Mouse (Mus musculus): ENCODE data around the gene Zbtb17. TPM values are rescaled to one million over a fixed set of nuclear protein-coding genes. Genes with fewer than 3 reads are reported as not detected.

The Zbtb17 gene
- total RNA-seq, 1 experiment: 30.1 TPM

DNA sequence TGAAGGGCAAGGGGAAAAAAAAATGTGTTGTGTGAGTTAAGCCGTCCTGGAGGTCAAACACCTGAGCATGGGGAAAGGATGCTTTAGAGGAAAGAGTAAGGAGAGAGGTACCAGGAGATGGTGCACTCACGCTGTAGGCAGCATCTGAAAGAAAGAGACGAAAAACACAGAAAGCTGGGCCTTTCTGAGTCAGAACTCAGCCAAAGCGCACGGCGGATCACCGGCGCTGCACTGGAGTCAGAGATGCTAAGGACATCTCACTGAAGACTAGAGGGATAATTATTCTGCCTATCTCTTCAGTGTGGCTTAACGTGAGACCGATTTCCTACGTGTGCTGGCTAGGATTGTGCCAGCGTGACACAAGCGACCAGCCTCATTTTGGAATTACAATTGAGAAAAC lies 16.5 kb upstream of the Zbtb17 start:
- Histone ChIP-seq H3K36me3 (ENCODE audit: control insufficient read depth, insufficient read depth, low read length, poor library complexity, severe bottlenecking) (no peaks in the 10 kb centered on the region), H3K4me1 (ENCODE audit: control insufficient read depth in 2 of 2, insufficient read depth in 2 of 2, low read length in 2 of 2, poor library complexity in 1 of 2) (peaks cover 0 to 11% of the 10 kb centered on the region in 2 experiments; a peak in 1 of 4 replicates), H3K9me3 (ENCODE audit: control insufficient read depth, insufficient read depth, low read depth, low read length) (no peaks in the 10 kb centered on the region), H3K9ac (ENCODE audit: insufficient read depth, low read depth, low read length, poor library complexity, severe bottlenecking) (no peak overlapping the region), H3K4me3 (ENCODE audit: insufficient read depth in 1 of 2, low read depth in 1 of 2, low read length in 2 of 2, poor library complexity in 1 of 2, severe bottlenecking in 1 of 2) (no peak overlapping the region), H3K27ac (ENCODE audit: insufficient read depth, low read depth, low read length, poor library complexity, severe bottlenecking) (no peak overlapping the region)
- DNase-seq (ENCODE audit: low read depth, low spot score): no peak
- in situ Hi-C loops (cut with MboI; ENCODE audit: low sequenced_read_pairs in 2 of 2, unreplicated experiment in 2 of 2): no loop called here
- TF ChIP-seq MAFK (IDR thresholded peaks at IDR 0.05; ENCODE audit: insufficient read depth, low read depth, low read length) (no peak), ZNF384 (IDR thresholded peaks at IDR 0.05; ENCODE audit: low read depth, low read length) (no peak), HCFC1 (IDR thresholded peaks at IDR 0.05; ENCODE audit: borderline replicate concordance, insufficient read depth, low read length) (no peak), ZC3H11A (IDR thresholded peaks at IDR 0.05; ENCODE audit: borderline replicate concordance, low read depth, low read length) (no peak), CHD2 (IDR thresholded peaks at IDR 0.05; ENCODE audit: low read depth, low read length) (no peak)

DNA sequence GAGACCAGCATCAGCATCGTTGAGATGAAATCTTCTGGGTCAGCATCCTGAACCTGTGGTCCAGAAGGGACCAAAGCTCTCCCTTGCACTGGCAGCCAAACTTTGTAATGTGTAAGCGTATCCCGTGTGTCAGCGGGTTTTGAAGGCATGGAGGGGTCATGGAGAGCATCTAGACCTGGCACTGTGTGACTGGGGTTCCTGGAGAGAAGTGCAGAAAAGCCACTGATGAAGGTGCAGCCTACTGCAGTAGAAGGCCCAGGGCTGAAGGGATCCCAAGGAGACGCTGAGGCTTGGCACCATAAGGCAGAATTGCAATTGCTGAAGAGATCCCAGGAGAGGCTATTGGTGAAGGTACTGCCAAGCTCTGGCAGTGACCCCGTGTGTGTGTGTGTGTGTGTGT lies 15.1 kb upstream of the Zbtb17 start:
- Histone ChIP-seq H3K4me3 (ENCODE audit: insufficient read depth in 1 of 2, low read depth in 1 of 2, low read length in 2 of 2, poor library complexity in 1 of 2, severe bottlenecking in 1 of 2) (no peak overlapping the region), H3K9ac (ENCODE audit: insufficient read depth, low read depth, low read length, poor library complexity, severe bottlenecking) (no peak overlapping the region), H3K9me3 (ENCODE audit: control insufficient read depth, insufficient read depth, low read depth, low read length) (no peaks in the 10 kb centered on the region), H3K36me3 (ENCODE audit: control insufficient read depth, insufficient read depth, low read length, poor library complexity, severe bottlenecking) (no peaks in the 10 kb centered on the region), H3K4me1 (ENCODE audit: control insufficient read depth in 2 of 2, insufficient read depth in 2 of 2, low read length in 2 of 2, poor library complexity in 1 of 2) (peaks cover 0 to 11% of the 10 kb centered on the region in 2 experiments; a peak in 1 of 4 replicates), H3K27ac (ENCODE audit: insufficient read depth, low read depth, low read length, poor library complexity, severe bottlenecking) (no peak overlapping the region)
- DNase-seq (ENCODE audit: low read depth, low spot score): no peak
- no peak for TF ChIP-seq CHD2 (IDR thresholded peaks at IDR 0.05; ENCODE audit: low read depth, low read length)
- no peak for TF ChIP-seq HCFC1 (IDR thresholded peaks at IDR 0.05; ENCODE audit: borderline replicate concordance, insufficient read depth, low read length)
- no peak for TF ChIP-seq ZNF384 (IDR thresholded peaks at IDR 0.05; ENCODE audit: low read depth, low read length)
- TF ChIP-seq ZC3H11A (IDR thresholded peaks at IDR 0.05; ENCODE audit: borderline replicate concordance, low read depth, low read length): no peak
- TF ChIP-seq MAFK (IDR thresholded peaks at IDR 0.05; ENCODE audit: insufficient read depth, low read depth, low read length): no peak
- in situ Hi-C loops (cut with MboI; ENCODE audit: low sequenced_read_pairs in 2 of 2, unreplicated experiment in 2 of 2): no loop called here

DNA sequence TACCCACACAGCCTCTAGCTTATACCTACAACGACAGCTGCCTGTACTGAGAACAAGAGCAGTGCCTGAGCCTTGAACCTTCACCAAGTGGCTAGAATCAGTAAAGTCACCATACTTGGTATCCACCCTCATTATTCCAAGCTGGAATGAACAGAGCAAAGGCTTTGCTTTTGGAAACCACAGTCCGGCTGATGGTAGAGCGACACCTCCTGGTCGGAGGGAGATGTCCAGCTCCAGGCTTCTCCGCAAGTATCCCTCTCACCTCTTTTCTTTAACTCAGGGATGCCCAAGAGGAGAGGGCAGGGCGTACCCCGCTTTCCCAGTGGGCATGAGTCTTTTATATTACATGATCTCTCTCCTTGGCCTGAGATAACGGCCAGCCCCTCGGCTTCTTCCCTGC lies 14.6 kb upstream of the Zbtb17 start:
- DNase-seq (ENCODE audit: low read depth, low spot score): peak; percentile 63
- in situ Hi-C loops (cut with MboI; ENCODE audit: low sequenced_read_pairs in 2 of 2, unreplicated experiment in 2 of 2): no loop called here
- Histone ChIP-seq H3K36me3 (ENCODE audit: control insufficient read depth, insufficient read depth, low read length, poor library complexity, severe bottlenecking) (no peaks in the 10 kb centered on the region), H3K9me3 (ENCODE audit: control insufficient read depth, insufficient read depth, low read depth, low read length) (no peaks in the 10 kb centered on the region), H3K4me3 (ENCODE audit: insufficient read depth in 1 of 2, low read depth in 1 of 2, low read length in 2 of 2, poor library complexity in 1 of 2, severe bottlenecking in 1 of 2) (no peak overlapping the region), H3K4me1 (ENCODE audit: control insufficient read depth in 2 of 2, insufficient read depth in 2 of 2, low read length in 2 of 2, poor library complexity in 1 of 2) (peaks cover 0 to 11% of the 10 kb centered on the region in 2 experiments; a peak in 1 of 4 replicates), H3K9ac (ENCODE audit: insufficient read depth, low read depth, low read length, poor library complexity, severe bottlenecking) (no peak overlapping the region), H3K27ac (ENCODE audit: insufficient read depth, low read depth, low read length, poor library complexity, severe bottlenecking) (no peak overlapping the region)
- no peak for TF ChIP-seq ZC3H11A (IDR thresholded peaks at IDR 0.05; ENCODE audit: borderline replicate concordance, low read depth, low read length)
- TF ChIP-seq CHD2 (IDR thresholded peaks at IDR 0.05; ENCODE audit: low read depth, low read length): no peak
- TF ChIP-seq MAFK (IDR thresholded peaks at IDR 0.05; ENCODE audit: insufficient read depth, low read depth, low read length): no peak
- TF ChIP-seq HCFC1 (IDR thresholded peaks at IDR 0.05; ENCODE audit: borderline replicate concordance, insufficient read depth, low read length): no peak
- TF ChIP-seq ZNF384 (IDR thresholded peaks at IDR 0.05; ENCODE audit: low read depth, low read length): no peak

DNA sequence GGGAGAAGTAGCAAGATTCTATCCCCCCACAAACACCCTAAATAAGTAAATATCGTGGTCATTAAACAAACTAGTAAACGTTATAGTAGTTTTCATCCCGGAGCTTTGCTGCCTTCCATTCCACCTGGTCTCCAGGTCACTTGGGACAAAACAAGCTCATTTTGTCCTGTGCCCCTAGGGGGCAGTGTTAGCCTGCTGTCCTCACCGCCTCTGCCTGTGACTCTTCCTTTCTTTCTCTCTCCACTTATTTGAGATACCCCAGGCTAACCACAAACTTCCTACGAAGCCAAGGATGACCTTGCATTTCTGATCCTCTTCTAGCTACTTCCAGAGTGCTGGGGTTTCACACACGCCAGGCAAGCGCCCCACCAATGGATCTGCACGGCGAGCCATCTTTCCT lies 13.5 kb upstream of the Zbtb17 start:
- Histone ChIP-seq H3K4me1 (ENCODE audit: control insufficient read depth in 2 of 2, insufficient read depth in 2 of 2, low read length in 2 of 2, poor library complexity in 1 of 2) (peaks cover 0 to 7% of the 10 kb centered on the region in 2 experiments; a peak in 1 of 4 replicates), H3K9ac (ENCODE audit: insufficient read depth, low read depth, low read length, poor library complexity, severe bottlenecking) (no peak overlapping the region), H3K27ac (ENCODE audit: insufficient read depth, low read depth, low read length, poor library complexity, severe bottlenecking) (no peak overlapping the region), H3K4me3 (ENCODE audit: insufficient read depth in 1 of 2, low read depth in 1 of 2, low read length in 2 of 2, poor library complexity in 1 of 2, severe bottlenecking in 1 of 2) (no peak overlapping the region), H3K36me3 (ENCODE audit: control insufficient read depth, insufficient read depth, low read length, poor library complexity, severe bottlenecking) (no peaks in the 10 kb centered on the region), H3K9me3 (ENCODE audit: control insufficient read depth, insufficient read depth, low read depth, low read length) (no peaks in the 10 kb centered on the region)
- TF ChIP-seq HCFC1 (IDR thresholded peaks at IDR 0.05; ENCODE audit: borderline replicate concordance, insufficient read depth, low read length) (no peak), ZNF384 (IDR thresholded peaks at IDR 0.05; ENCODE audit: low read depth, low read length) (no peak), MAFK (IDR thresholded peaks at IDR 0.05; ENCODE audit: insufficient read depth, low read depth, low read length) (no peak), CHD2 (IDR thresholded peaks at IDR 0.05; ENCODE audit: low read depth, low read length) (no peak), ZC3H11A (IDR thresholded peaks at IDR 0.05; ENCODE audit: borderline replicate concordance, low read depth, low read length) (no peak)
- in situ Hi-C loops (cut with MboI; ENCODE audit: low sequenced_read_pairs in 2 of 2, unreplicated experiment in 2 of 2): no loop called here
- no peak for DNase-seq (ENCODE audit: low read depth, low spot score)

DNA sequence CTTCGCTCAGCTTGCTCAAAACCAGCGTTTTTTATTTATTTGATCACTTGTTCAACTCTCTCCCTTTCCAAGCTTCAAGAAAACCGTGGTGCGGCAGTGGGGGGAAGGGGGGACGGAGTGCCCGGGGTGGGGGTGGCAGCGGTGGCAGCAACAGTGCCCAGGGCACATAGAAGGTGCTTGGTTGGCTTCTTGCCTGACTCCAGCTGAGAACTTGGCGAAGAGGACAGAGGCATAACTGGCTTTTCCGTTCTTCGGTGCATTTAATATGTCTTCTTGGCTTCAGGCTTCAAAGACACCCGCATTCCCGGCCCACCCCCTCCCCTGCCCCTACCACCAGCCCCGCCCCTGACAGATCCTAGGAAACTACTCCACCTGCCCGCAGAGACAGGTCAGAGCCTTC lies 11.8 kb upstream of the Zbtb17 start:
- no peak for TF ChIP-seq HCFC1 (IDR thresholded peaks at IDR 0.05; ENCODE audit: borderline replicate concordance, insufficient read depth, low read length)
- no peak for DNase-seq (ENCODE audit: low read depth, low spot score)
- H3K9ac ChIP-seq (ENCODE audit: insufficient read depth, low read depth, low read length, poor library complexity, severe bottlenecking): no peak overlapping the region
- no peaks in the 10 kb centered on the region for H3K4me1 ChIP-seq (ENCODE audit: control insufficient read depth in 2 of 2, insufficient read depth in 2 of 2, low read length in 2 of 2, poor library complexity in 1 of 2)
- in situ Hi-C loops (cut with MboI; ENCODE audit: low sequenced_read_pairs in 2 of 2, unreplicated experiment in 2 of 2): no loop called here
- no peaks in the 10 kb centered on the region for H3K36me3 ChIP-seq (ENCODE audit: control insufficient read depth, insufficient read depth, low read length, poor library complexity, severe bottlenecking)
- no peaks in the 10 kb centered on the region for H3K9me3 ChIP-seq (ENCODE audit: control insufficient read depth, insufficient read depth, low read depth, low read length)
- no peak overlapping the region for H3K27ac ChIP-seq (ENCODE audit: insufficient read depth, low read depth, low read length, poor library complexity, severe bottlenecking)
- H3K4me3 ChIP-seq (ENCODE audit: insufficient read depth in 1 of 2, low read depth in 1 of 2, low read length in 2 of 2, poor library complexity in 1 of 2, severe bottlenecking in 1 of 2): no peak overlapping the region
